Mouse (Mus musculus) midbrain, embryonic 12.5 days (tissue): ENCODE measurements around the gene Fancm. TPM values are rescaled to one million over a fixed set of nuclear protein-coding genes. Genes with fewer than 3 reads are reported as not detected.
A peak's percentile ranks its signal among the peaks of the same experiment; 100 is the strongest.
"Not testable (repeated sequence)": the region's sequence is repeated elsewhere in the genome, so short reads cannot be mapped to it uniquely, and the experiment has no call there.

ENCODE experiments used
- ATAC-seq: fragments of 200-750 bp; cut with Nextera tagmentation; 2 replicates; pipeline ENCODE4 v1.8.0; 2017; ENCODE audit warnings: low read depth, moderate TSS enrichment, moderate library complexity; ENCODE audit not compliant: low FRiP score
- H3K27ac ChIP-seq: fragments of 300-500 bp; sonication (generic); replicated peaks from 2 replicates; pipeline ENCODE4 v1.5.1; 2016; ENCODE audit warnings: mild to moderate bottlenecking
- H3K27me3 ChIP-seq: fragments of 300-500 bp; sonication (generic); 2 replicates; pipeline ENCODE4 v1.6.1; 2016; ENCODE audit warnings: mild to moderate bottlenecking
- H3K36me3 ChIP-seq: fragments of 300-500 bp; sonication (generic); 2 replicates; pipeline ENCODE4 v1.6.1; 2016
- H3K4me1 ChIP-seq: fragments of 300-500 bp; sonication (generic); 2 replicates; pipeline ENCODE4 v1.6.1; 2016
- H3K4me2 ChIP-seq: fragments of 300-500 bp; sonication (generic); replicated peaks from 2 replicates; pipeline ENCODE4 v1.6.1; 2016; ENCODE audit warnings: mild to moderate bottlenecking, moderate library complexity
- H3K4me3 ChIP-seq: fragments of 300-500 bp; sonication (generic); 2 replicates; pipeline ENCODE4 v1.5.1; 2016; ENCODE audit warnings: mild to moderate bottlenecking
- H3K9ac ChIP-seq: fragments of 300-500 bp; sonication (generic); replicated peaks from 2 replicates; pipeline ENCODE4 v1.6.1; 2016; ENCODE audit warnings: mild to moderate bottlenecking, moderate library complexity
- H3K9me3 ChIP-seq: fragments of 300-500 bp; sonication (generic); 2 replicates; pipeline ENCODE4 v1.6.1; 2016; ENCODE audit warnings: mild to moderate bottlenecking
- WGBS: fragments of 180-500 bp; shearing (Covaris S2); methylation state at CpG from one replicate; pipeline ENCODE4 v1.1.7; 2016; 5-methylcytosine and 5-hydroxymethylcytosine counted together
- polyA plus RNA-seq: library from polyadenylated mRNA; unstranded; fragments of >200 nt; fragmentation: Nextera tagmentation; extraction: Ambion mirVana; gene quantifications from 2 replicates; pipeline ENCODE4 v1.2.1, GENCODE M21; 2016

Fancm gene
- polyA plus RNA-seq, 1 experiment from 2014 or later: 14.3 TPM

- not testable (repeated sequence) for H3K9ac ChIP-seq, H3K27me3 ChIP-seq, H3K4me2 ChIP-seq, H3K27ac ChIP-seq, H3K9me3 ChIP-seq, H3K4me3 ChIP-seq, ATAC-seq, H3K4me1 ChIP-seq
- WGBS: 94% methylated on average over 4 of the region's 4 CpGs
- peaks cover 33% of the 10 kb centered on the region for H3K36me3 ChIP-seq
These were observed 60.7 kb downstream of the Fancm start for GRCm38 (mm10) chr12:65136121-65136520.

GRCm38 (mm10) chr12:65172021-65172951 lies 96.9 kb downstream of the Fancm start, which contains the start of gene Mis18bp1:
Mis18bp1 (minus strand) TSS chr12:65172604.
- ATAC-seq: peak; percentile 99
- under 1% methylated on average over 70 of the region's 70 CpGs for WGBS
- H3K9ac ChIP-seq: peak within 1 kb of the TSS; percentile 71
- peaks cover 15% of the 10 kb centered on the region for H3K4me1 ChIP-seq
- peaks cover 9% of the 10 kb centered on the region for H3K9me3 ChIP-seq
- 0 out of 2 replicates have a peak, but pooled peaks cover 8% of the 10 kb centered on the region for H3K36me3 ChIP-seq
- H3K27me3 ChIP-seq: no peaks in the 10 kb centered on the region
- H3K4me2 ChIP-seq: peak within 1 kb of the TSS; percentile 60
- peak within 1 kb of the TSS; percentile 84 for H3K4me3 ChIP-seq
- peak within 1 kb of the TSS; percentile 89 for H3K27ac ChIP-seq

- not testable (repeated sequence) for H3K36me3 ChIP-seq, H3K9me3 ChIP-seq, H3K27me3 ChIP-seq
- peak overlapping the region; percentile 89 for H3K27ac ChIP-seq
- peaks cover 15% of the 10 kb centered on the region for H3K4me1 ChIP-seq
- peak overlapping the region; percentile 60 for H3K4me2 ChIP-seq
- peak overlapping the region; percentile 84 for H3K4me3 ChIP-seq
- ATAC-seq: peak; percentile 35
- 31% methylated on average over 8 of the region's 8 CpGs for WGBS
- H3K9ac ChIP-seq: peak overlapping the region; percentile 71; the same call in 1 of the 2 replicates
These were observed 97.6 kb downstream of the Fancm start for GRCm38 (mm10) chr12:65172959-65173358.

GRCm38 (mm10) chr12:65173736-65174135 lies 98.3 kb downstream of the Fancm start:
- Histone ChIP-seq H3K27ac (no peak overlapping the region), H3K4me2 (0 out of 2 replicates have a peak overlapping the region, but pooled peaks have one; percentile 60), H3K9ac (no peak overlapping the region), H3K9me3 (no peaks in the 10 kb centered on the region), H3K4me1 (peaks cover 15% of the 10 kb centered on the region), H3K4me3 (no peak overlapping the region), H3K36me3 (no peaks in the 10 kb centered on the region), H3K27me3 (no peaks in the 10 kb centered on the region)
- 87% methylated on average over 5 of the region's 5 CpGs for WGBS
- ATAC-seq: no peak

Other genes starting within 250 kb of the Fancm start
- 2.9 and 3.7 TPM in 2 replicates for gene Gm527, start 157.7 kb upstream of the Fancm start, polyA plus RNA-seq
- 19.5 and 20.4 TPM in 2 replicates for gene Klhl28, start 110.1 kb upstream of the Fancm start, polyA plus RNA-seq
- gene Togaram1, start 109.8 kb upstream of the Fancm start, polyA plus RNA-seq: 27.5 and 33.4 TPM in 2 replicates
- gene Prpf39, start 39.3 kb upstream of the Fancm start, polyA plus RNA-seq: 66.9 and 68.1 TPM in 2 replicates
- 619 and 629 TPM in 2 replicates for gene Fkbp3, start 1.6 kb upstream of the Fancm start, polyA plus RNA-seq
- gene Mis18bp1, start 97.0 kb downstream of the Fancm start, polyA plus RNA-seq: 63.4 and 70.5 TPM in 2 replicates
- not detected in 2 replicates for gene Wdr20rt, start 149.9 kb downstream of the Fancm start, polyA plus RNA-seq